Mouse (Mus musculus) kidney, postnatal 36 days (tissue): Measurements from ENCODE around the gene Pdx1.

Source experiments
- DNase-seq, 2 experiments: peaks; one replicate each; pipeline ENCODE4 v3.0.0; 2021 to 2022; ENCODE audit warnings: mixed read lengths in 2 of 2

The Pdx1 gene

GRCm38 (mm10) chr5:147312830-147313685 is 43.3 kb downstream of the Pdx1 start:
- no peak for DNase-seq

GRCm38 (mm10) chr5:147314646-147315431 is 45.1 kb downstream of the Pdx1 start:
- no peak for DNase-seq

- no peak for DNase-seq
These were observed 45.8 kb downstream of the Pdx1 start for GRCm38 (mm10) chr5:147315432-147316075.

GRCm38 (mm10) chr5:147317321-147317720 is 47.6 kb downstream of the Pdx1 start:
- peak in 1 of 2 experiments; percentile 11 for DNase-seq

GRCm38 (mm10) chr5:147317991-147318390 is 48.2 kb downstream of the Pdx1 start:
- DNase-seq, result peak in 1 of 2 experiments; percentile 49

- DNase-seq, result peak in 1 of 2 experiments; percentile 64
These were observed 49.9 kb downstream of the Pdx1 start for GRCm38 (mm10) chr5:147319653-147320052.

- no peak for DNase-seq
These were observed 52.4 kb downstream of the Pdx1 start, which contains the start of gene Urad for GRCm38 (mm10) chr5:147322183-147322582. Urad (minus strand) TSS chr5:147322440.

- DNase-seq, result peak; percentile 47 to 89
These were observed 53.6 kb downstream of the Pdx1 start for GRCm38 (mm10) chr5:147323237-147323917.
